Mouse (Mus musculus): Measurements from ENCODE around the gene Zbtb38.

DNA sequence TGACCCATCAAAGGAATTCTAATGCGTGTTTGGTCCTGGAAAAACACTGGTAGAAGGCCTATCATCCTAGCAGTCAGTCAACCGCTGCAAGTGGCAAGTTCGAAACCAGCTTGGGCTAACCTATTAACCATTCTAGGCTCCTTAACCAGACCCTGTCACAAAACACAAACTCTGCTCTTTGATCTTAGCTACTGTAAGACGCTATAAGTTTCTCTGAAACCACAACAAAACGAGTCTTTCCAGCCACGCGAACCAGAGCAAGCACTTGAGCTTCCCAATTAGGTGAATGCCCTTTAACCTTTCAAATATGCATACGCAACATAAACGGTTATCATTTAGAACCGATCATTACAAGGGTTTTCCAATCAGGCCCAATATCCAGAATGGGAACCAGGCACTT lies 33.7 kb downstream of the Zbtb38 start:
- TF ChIP-seq CTCF (IDR thresholded peaks at IDR 0.05; ENCODE audit: extremely low read depth, insufficient read depth, insufficient read length, insufficient replicate concordance) (no peak), POLR2A (IDR thresholded peaks at IDR 0.05; ENCODE audit: low read depth, low read length) (no peak)

Measured in spleen, adult 2 months (tissue).